Mouse (Mus musculus) spleen, adult 2 months (tissue): ENCODE measurements around the gene Khdc3. TPM values are rescaled to one million over a fixed set of nuclear protein-coding genes. Genes with fewer than 3 reads are reported as not detected.

Source experiments
- DNase-seq, 2 experiments: peaks; one replicate each; pipeline versions ENCODE4 v3.0.0 to v3.0.0-alpha.2; 2012 to 2021; ENCODE audit warnings: low spot score in 2 of 2, low read depth in 1 of 2
- H3K27ac ChIP-seq: fragments of 200-500 bp; 2 replicates; pipeline ENCODE4 v1.5.1; 2012; ENCODE audit warnings: low read length, inconsistent platforms; ENCODE audit not compliant: insufficient read depth
- H3K27me3 ChIP-seq: fragments of 200-500 bp; 2 replicates; pipeline ENCODE4 v1.6.1; 2012; ENCODE audit warnings: mild to moderate bottlenecking, moderate library complexity, low read length, inconsistent platforms; ENCODE audit not compliant: control insufficient read depth, insufficient read depth
- H3K36me3 ChIP-seq: fragments of 200-500 bp; 2 replicates; pipeline ENCODE4 v1.6.1; 2012; ENCODE audit warnings: mild to moderate bottlenecking, low read length, inconsistent platforms; ENCODE audit not compliant: control insufficient read depth, insufficient read depth
- H3K4me1 ChIP-seq: fragments of 200-500 bp; 2 replicates; pipeline ENCODE4 v1.6.1; 2011; ENCODE audit warnings: inconsistent platforms; ENCODE audit not compliant: control insufficient read depth, insufficient read depth, insufficient read length
- H3K4me3 ChIP-seq: fragments of 200-500 bp; 2 replicates; pipeline ENCODE4 v1.5.1; 2011; ENCODE audit warnings: mild to moderate bottlenecking, inconsistent platforms; ENCODE audit not compliant: insufficient read depth, insufficient read length; ENCODE audit errors: extremely low read depth
- CTCF ChIP-seq: fragments of 200-500 bp; IDR thresholded peaks from 2 replicates; pipeline ENCODE4 v1.5.1; 2011; ENCODE audit warnings: mild to moderate bottlenecking, inconsistent platforms; ENCODE audit not compliant: insufficient read depth, insufficient read length, insufficient replicate concordance; ENCODE audit errors: extremely low read depth
- POLR2A ChIP-seq: fragments of 200-500 bp; IDR thresholded peaks from 2 replicates; pipeline ENCODE4 v1.6.1; 2011; ENCODE audit warnings: low read depth, low read length, inconsistent platforms
- WGBS: fragments of 180-500 bp; shearing (Covaris S2); methylation state at CpG from one replicate; pipeline ENCODE4 v1.1.7; 2018; 5-methylcytosine and 5-hydroxymethylcytosine counted together
- polyA plus RNA-seq: library from polyadenylated mRNA; depleted of rRNA; stranded (reverse); fragments of >200 nt; gene quantifications from 2 replicates; pipeline ENCODE4 v1.2.3, GENCODE M21; 2012; rRNA removed

The Khdc3 gene
- 0.30 and 0.40 TPM in 2 replicates for polyA plus RNA-seq

DNA sequence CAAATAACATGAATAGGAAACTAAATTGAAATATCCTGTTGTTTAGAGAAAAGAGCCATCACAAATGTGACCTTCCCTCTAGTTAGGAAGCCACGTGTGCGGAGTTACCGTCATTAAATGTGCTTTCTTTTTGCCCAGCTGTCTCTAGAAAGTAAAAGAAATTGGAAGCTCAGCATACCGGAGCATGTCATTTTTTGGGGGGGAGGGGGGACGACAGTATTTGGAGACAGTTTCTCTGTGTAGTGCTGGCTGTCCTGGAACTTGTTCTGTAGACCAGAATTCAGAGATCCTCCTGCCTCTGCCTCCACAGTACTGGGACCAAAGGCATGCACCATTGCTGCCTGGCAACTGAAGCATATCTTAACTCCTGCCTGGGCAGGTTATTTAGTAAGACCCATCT is at the start of gene Khdc3:
TSS of gene Khdc3 (plus strand) at position 301 of the 400 bp plus-strand sequence.
- no peak within 1 kb of the TSS for H3K4me3 ChIP-seq

DNA sequence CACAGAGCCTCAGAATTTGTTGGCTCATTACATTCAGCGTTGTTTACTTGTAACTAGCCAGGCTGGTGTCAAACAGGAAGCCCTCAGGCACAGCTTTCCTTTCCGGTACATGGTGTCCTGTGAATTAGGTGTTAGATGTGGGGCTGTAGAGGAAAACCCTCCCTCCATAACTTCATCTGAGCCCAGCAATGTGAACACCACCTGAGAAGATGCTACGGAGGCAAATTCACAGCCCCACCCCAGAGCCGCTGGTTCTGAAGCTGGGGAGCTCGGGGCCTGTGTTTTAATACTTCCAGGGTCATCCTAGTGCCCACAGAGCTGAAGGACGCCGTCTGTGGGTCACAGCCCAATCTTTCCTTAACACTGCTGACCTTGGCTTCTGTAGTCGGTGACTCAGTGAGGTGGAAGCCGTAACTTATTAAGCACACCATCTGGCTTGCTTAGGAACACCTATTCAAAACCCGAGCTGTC is 46.2 kb upstream of the Khdc3 start:
- no peak for DNase-seq
- peak overlapping the region; percentile 47; the same call in 1 of the 2 replicates for H3K27ac ChIP-seq
- H3K36me3 ChIP-seq, result no peaks in the 10 kb centered on the region; the same call in 1 of the 2 replicates
- no peaks in the 10 kb centered on the region for H3K27me3 ChIP-seq
- no peaks in the 10 kb centered on the region; the same call in 1 of the 2 replicates for H3K4me1 ChIP-seq
- H3K4me3 ChIP-seq, result no peak overlapping the region
- 71% methylated on average over 10 of the region's 10 CpGs for WGBS
- no peak for TF ChIP-seq CTCF
- TF ChIP-seq POLR2A, result no peak

More for the DNA sequence above, at the start of gene Khdc3:
- Histone ChIP-seq H3K27ac (no peak within 1 kb of the TSS), H3K36me3 (no peaks in the 10 kb centered on the region), H3K27me3 (peaks cover 8% of the 10 kb centered on the region), H3K4me1 (0 out of 2 replicates have a peak, but pooled peaks cover 6% of the 10 kb centered on the region)
- no peak for DNase-seq
- no peak for TF ChIP-seq CTCF
- TF ChIP-seq POLR2A, result no peak
- 93% methylated on average over 5 of the region's 5 CpGs for WGBS

DNA sequence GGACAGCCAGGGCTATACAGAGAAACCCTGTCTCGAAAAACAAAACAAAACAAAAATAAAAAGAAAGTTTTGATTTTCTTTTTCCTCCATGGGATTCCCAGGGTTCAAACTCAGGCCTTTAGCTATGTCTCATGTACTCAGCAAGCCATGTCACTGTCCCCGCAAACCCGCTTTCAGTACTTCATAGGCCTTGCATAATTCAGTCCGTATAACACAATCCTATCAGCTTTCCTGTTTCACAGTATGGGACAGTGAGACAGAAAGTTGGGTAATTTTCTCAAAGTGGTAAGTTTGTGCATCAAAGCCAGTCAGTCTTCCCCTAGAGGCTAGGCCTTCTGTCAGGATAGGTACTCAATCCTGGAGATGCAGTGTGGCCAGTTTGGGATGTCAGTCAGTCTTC is 42.4 kb upstream of the Khdc3 start:
- H3K4me1 ChIP-seq, result no peaks in the 10 kb centered on the region; the same call in 1 of the 2 replicates
- no peak overlapping the region for H3K27ac ChIP-seq
- H3K27me3 ChIP-seq, result no peaks in the 10 kb centered on the region
- no peak for DNase-seq
- TF ChIP-seq POLR2A (no peak), CTCF (no peak)
- no peak overlapping the region for H3K4me3 ChIP-seq
- H3K36me3 ChIP-seq, result no peaks in the 10 kb centered on the region
- 95% methylated on average over 4 of the region's 4 CpGs for WGBS

DNA sequence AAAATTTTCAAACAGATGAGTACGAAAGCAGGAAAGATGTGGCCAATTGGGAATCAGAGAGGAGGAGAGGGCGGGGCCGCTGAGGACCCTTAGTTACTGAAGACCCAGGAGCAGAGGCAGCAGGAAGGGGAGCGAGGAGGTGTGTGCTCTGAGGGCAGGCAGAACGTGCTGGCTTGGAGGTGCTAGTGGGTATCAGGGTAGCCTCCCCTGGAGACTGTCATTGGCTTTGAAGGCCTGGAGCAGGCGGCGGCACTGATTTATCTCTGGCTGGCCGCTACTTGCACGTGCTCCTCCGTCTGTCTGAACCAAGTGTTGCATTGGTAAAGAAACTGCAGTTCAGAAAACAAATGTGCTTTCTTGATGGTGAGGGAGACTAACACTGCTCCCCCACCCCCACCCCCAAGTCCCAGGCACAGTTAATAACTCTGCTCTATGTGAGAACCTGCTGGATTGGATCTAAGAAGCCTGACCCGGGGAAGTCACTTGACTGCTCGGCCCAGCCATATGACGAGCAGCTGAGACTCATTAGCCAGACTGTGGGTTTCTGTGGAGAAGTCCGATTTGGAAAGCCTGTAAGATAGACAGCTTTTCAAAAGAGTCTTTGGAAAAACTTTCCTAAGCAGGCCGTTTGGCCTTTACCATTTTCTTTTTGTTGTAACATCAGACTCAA is 37.9 kb upstream of the Khdc3 start:
- Histone ChIP-seq H3K27ac (no peak overlapping the region), H3K27me3 (no peaks in the 10 kb centered on the region), H3K4me1 (no peaks in the 10 kb centered on the region), H3K36me3 (no peaks in the 10 kb centered on the region), H3K4me3 (no peak overlapping the region)
- TF ChIP-seq POLR2A, result no peak
- no peak for DNase-seq
- 85% methylated on average over 15 of the region's 15 CpGs for WGBS

DNA sequence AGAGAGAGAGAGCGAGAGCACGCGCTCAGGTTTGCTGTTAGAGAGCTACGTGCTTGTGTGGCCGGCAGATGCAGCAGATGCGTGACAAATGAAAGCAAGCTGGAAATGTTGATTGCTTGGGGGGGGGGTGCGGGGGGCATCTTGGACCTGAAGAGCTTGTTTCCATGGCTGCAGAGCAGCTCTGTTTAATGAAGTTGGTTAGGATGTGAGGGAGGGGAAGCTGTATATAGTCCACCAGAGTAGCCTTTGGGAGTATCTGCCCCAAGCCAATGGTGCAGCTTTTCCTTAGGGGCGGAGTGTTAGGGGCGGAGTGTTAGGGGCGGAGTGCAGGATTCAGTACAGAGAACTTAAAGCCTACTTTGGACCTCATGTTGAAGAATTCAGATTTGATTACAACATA is 34.5 kb upstream of the Khdc3 start:
- H3K36me3 ChIP-seq, result no peaks in the 10 kb centered on the region
- H3K27me3 ChIP-seq, result no peaks in the 10 kb centered on the region
- TF ChIP-seq CTCF (no peak), POLR2A (no peak)
- H3K4me3 ChIP-seq, result no peak overlapping the region
- no peaks in the 10 kb centered on the region for H3K4me1 ChIP-seq
- no peak for DNase-seq
- H3K27ac ChIP-seq, result no peak overlapping the region
- 87% methylated on average over 10 of the region's 10 CpGs for WGBS

DNA sequence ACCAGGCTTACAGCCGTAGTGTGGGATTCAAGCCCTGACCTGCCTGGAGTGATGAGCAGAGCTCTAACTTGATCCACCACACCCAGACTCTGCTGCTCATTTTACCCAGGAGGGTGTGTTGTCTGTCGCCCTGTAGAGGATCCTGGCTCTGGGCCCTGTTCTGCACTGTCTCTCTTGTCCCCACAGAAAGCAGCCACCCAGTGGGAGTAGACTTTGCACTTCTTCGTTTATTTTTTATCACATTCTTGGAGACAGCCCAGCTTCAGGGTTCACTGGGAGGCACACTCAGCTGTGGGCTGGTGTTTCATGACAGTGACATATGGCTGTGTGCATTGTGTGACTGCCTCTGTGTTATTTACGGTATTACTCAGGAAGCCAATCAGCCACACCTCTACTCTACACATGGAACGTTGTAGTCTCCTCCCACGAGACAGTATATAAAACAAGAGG is 33.4 kb upstream of the Khdc3 start:
- Histone ChIP-seq H3K4me1 (no peaks in the 10 kb centered on the region; the same call in 1 of the 2 replicates), H3K36me3 (no peaks in the 10 kb centered on the region), H3K4me3 (no peak overlapping the region), H3K27ac (no peak overlapping the region), H3K27me3 (no peaks in the 10 kb centered on the region)
- no peak for TF ChIP-seq POLR2A
- TF ChIP-seq CTCF, result no peak
- 39% methylated on average over 6 of the region's 6 CpGs for WGBS
- no peak for DNase-seq

DNA sequence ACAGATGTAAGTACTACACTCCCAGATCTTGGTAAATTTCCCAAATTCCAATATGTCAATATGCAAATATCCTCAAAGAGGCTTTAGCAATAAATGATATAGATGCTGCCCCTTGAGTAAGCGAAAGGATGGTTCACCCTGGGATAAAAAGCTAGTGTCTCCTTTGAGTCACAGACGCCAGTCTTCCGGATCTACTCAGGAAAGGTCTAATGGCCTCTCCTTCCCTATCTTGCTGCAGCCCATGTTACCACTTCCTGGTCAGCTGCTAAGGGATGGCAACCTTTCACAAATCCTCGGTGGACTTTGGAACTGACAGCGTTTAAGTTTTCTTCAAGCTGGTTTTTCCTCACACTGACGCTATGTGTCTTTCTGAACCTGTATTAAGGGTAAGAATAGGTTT is 32.9 kb upstream of the Khdc3 start:
- WGBS, result 49% methylated on average over 6 of the region's 6 CpGs
- H3K36me3 ChIP-seq, result no peaks in the 10 kb centered on the region
- peaks cover 2% of the 10 kb centered on the region; the same call in 1 of the 2 replicates for H3K4me1 ChIP-seq
- no peaks in the 10 kb centered on the region for H3K27me3 ChIP-seq
- no peak for DNase-seq
- TF ChIP-seq POLR2A (no peak), CTCF (no peak)
- H3K4me3 ChIP-seq, result no peak overlapping the region
- H3K27ac ChIP-seq, result peak overlapping the region; percentile 32; the same call in 1 of the 2 replicates
